Mouse (Mus musculus) brain, embryonic 14.5 days (tissue): Measurements from ENCODE around the gene Uqcr11.

Source experiments
- CTCF ChIP-seq: fragments of 200-500 bp; IDR thresholded peaks from 2 replicates; pipeline ENCODE4 v1.5.1; 2012; ENCODE audit warnings: inconsistent platforms, mild to moderate bottlenecking, moderate library complexity, borderline replicate concordance; ENCODE audit not compliant: insufficient read depth, insufficient read length; ENCODE audit errors: extremely low read depth
- POLR2A ChIP-seq: fragments of 200-500 bp; IDR thresholded peaks from 2 replicates; pipeline ENCODE4 v1.6.1; 2012; ENCODE audit warnings: mild to moderate bottlenecking, inconsistent platforms, borderline replicate concordance; ENCODE audit not compliant: poor library complexity, insufficient read depth, insufficient read length, severe bottlenecking; ENCODE audit errors: extremely low read depth

GRCm38 (mm10) chr10:80357336-80357735, 49.3 kb downstream of the Uqcr11 start:
- TF ChIP-seq POLR2A (no peak), CTCF (no peak)
